24 mouse cellular contexts compared by ENCODE assay signal in the genomic region with DNA sequence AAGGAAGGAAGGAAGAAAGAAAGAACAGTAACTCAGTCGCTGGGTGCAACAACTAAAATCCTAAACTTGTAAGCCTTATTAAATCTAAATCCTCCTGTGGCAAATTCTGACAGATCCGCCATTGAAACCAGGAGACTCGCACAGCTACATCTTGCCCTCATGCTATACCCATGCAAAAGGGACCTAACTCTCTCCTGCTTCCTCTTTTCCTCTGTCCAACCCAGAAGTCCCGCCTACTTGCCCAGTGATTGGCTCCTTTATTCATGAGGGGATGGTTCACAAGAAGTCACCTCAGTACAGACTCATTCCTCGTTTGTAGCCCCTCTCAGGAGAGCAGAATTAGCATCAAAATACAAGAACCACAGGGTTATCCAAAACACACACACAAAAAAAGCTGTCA. TPM values are rescaled to one million over a fixed set of nuclear protein-coding genes. Genes with fewer than 3 reads are reported as not detected.
A peak's percentile ranks its signal among the peaks of the same experiment; 100 is the strongest.
DNase-seq lines count a peak whose midpoint lies in the region; TF ChIP-seq lines count a peak whose summit lies in the region.
"Had no signal": no experiment of that assay in that cellular context is flagged by ENCODE, and none has a peak within 500 bp of the region (broad histone marks: within the 10 kb centered on the region; RNA-seq: fewer than 3 reads in every experiment).

No protein-coding gene starts in this region.

- H3K4me3 ChIP-seq in E14TG2a.4 (replicated peaks; ENCODE audit: low read length) (peak overlapping the region; percentile 58), ES-E14 (ENCODE audit: insufficient read depth in 1 of 2, low read depth in 1 of 2, low read length in 2 of 2, poor library complexity in 1 of 2, severe bottlenecking in 1 of 2) (peak overlapping the region in 1 of 2 experiments; percentile 11; a peak in 2 of 4 replicates)
- no peak overlapping the region for H3K4me3 ChIP-seq in layer of hippocampus, adult 2 months
- H3K4me3 ChIP-seq: forebrain, embryonic 10.5 days; forebrain, embryonic 13.5 days; heart, adult 2 months; heart, embryonic 10.5 days; heart, embryonic 13.5 days had no signal

- H3K9me3 ChIP-seq in E14TG2a.4 (ENCODE audit: low read length) (no peaks in the 10 kb centered on the region), ES-E14 (ENCODE audit: control insufficient read depth, insufficient read depth, low read depth, low read length) (no peaks in the 10 kb centered on the region)
- H3K9me3 ChIP-seq: forebrain, embryonic 10.5 days; forebrain, embryonic 13.5 days; heart, embryonic 10.5 days; heart, embryonic 13.5 days had no signal

- H3K36me3 ChIP-seq in E14TG2a.4 (ENCODE audit: insufficient read depth, low read length): no peaks in the 10 kb centered on the region
- H3K36me3 ChIP-seq in ES-E14 (ENCODE audit: control insufficient read depth, insufficient read depth, low read length, poor library complexity, severe bottlenecking): no peaks in the 10 kb centered on the region
- H3K36me3 ChIP-seq: forebrain, embryonic 10.5 days; heart, embryonic 10.5 days; heart, embryonic 13.5 days had no signal

- DNase-seq in ES-E14 (ENCODE audit: low read depth, low spot score) (peak; percentile 37), R1 (ENCODE audit: low read depth, low spot score) (peak; percentile 80)
- DNase-seq in layer of hippocampus, adult 11-12 months (ENCODE audit: low spot score): no peak
- DNase-seq in layer of hippocampus, adult 2 months (ENCODE audit: low spot score in 2 of 2): no peak
- no peak for DNase-seq in left cerebral cortex, adult 8-10 months (ENCODE audit: low spot score in 2 of 2)
- DNase-seq: adrenal gland, postnatal 25 days; cerebellum, adult 11-12 months; cerebellum, adult 8-10 months; cerebellum, postnatal 10 days; cerebellum, postnatal 36 days; embryo, embryonic 11 days; gastrocnemius, postnatal 10 days; gastrocnemius, postnatal 36 days; heart, adult 2 months; heart, postnatal 14 days; heart, postnatal 4 days; kidney, adult 18-20 months had no signal

- no peak overlapping the region for H3K27ac ChIP-seq in ES-E14 (ENCODE audit: insufficient read depth, low read depth, low read length, poor library complexity, severe bottlenecking)
- no peak overlapping the region for H3K27ac ChIP-seq in layer of hippocampus, adult 2 months
- H3K27ac ChIP-seq: forebrain, embryonic 10.5 days; forebrain, embryonic 13.5 days; heart, adult 2 months; heart, embryonic 10.5 days; heart, embryonic 13.5 days; hindbrain, embryonic 14.5 days; hindbrain, postnatal 0 days had no signal

- no peak overlapping the region for H3K9ac ChIP-seq in ES-E14 (ENCODE audit: insufficient read depth, low read depth, low read length, poor library complexity, severe bottlenecking)
- H3K9ac ChIP-seq: forebrain, embryonic 13.5 days; heart, embryonic 13.5 days; hindbrain, embryonic 14.5 days had no signal

- H3K4me1 ChIP-seq in E14TG2a.4 (replicated peaks; ENCODE audit: low read depth, low read length) (peaks cover 12% of the 10 kb centered on the region), ES-E14 (ENCODE audit: control insufficient read depth in 2 of 2, insufficient read depth in 2 of 2, low read length in 2 of 2, poor library complexity in 1 of 2) (no peaks in the 10 kb centered on the region)
- H3K4me1 ChIP-seq: forebrain, embryonic 10.5 days; forebrain, embryonic 13.5 days; heart, embryonic 10.5 days; heart, embryonic 13.5 days had no signal

- in situ Hi-C loops in ES-E14 (cut with MboI; ENCODE audit: low sequenced_read_pairs in 2 of 2, unreplicated experiment in 2 of 2): no loop called here

- no peaks in the 10 kb centered on the region for H3K27me3 ChIP-seq in E14TG2a.4 (ENCODE audit: insufficient read depth, low read length)
- H3K27me3 ChIP-seq: forebrain, embryonic 13.5 days; heart, embryonic 13.5 days had no signal

- no peak for TF ChIP-seq CTCF in E14TG2a.4 (conservative IDR thresholded peaks at IDR 0.05; ENCODE audit: low read length)
- TF ChIP-seq CTCF in layer of hippocampus, adult 2 months (conservative IDR thresholded peaks at IDR 0.05): no peak

TF ChIP-seq in ES-E14, 5 proteins besides CTCF, POLR2A, EP300 and RAD21:
- no peak for TF ChIP-seq MAFK (IDR thresholded peaks at IDR 0.05; ENCODE audit: insufficient read depth, low read depth, low read length)
- no peak for TF ChIP-seq ZC3H11A (IDR thresholded peaks at IDR 0.05; ENCODE audit: borderline replicate concordance, low read depth, low read length)
- no peak for TF ChIP-seq HCFC1 (IDR thresholded peaks at IDR 0.05; ENCODE audit: borderline replicate concordance, insufficient read depth, low read length)
- no peak for TF ChIP-seq CHD2 (IDR thresholded peaks at IDR 0.05; ENCODE audit: low read depth, low read length)
- no peak for TF ChIP-seq ZNF384 (IDR thresholded peaks at IDR 0.05; ENCODE audit: low read depth, low read length)

RNA-seq across cellular contexts. Expression of gene Tbc1d15, which starts 20.4 kb away (rescaled TPM):
- 21.1 and 23.8 TPM in 2 replicates for total RNA-seq in ES-E14 (2012; rRNA removed)
- 10 to 100 TPM; 59.2 to 67.2 TPM for total RNA-seq in layer of hippocampus, adult 2 months (2021)
- 10 to 100 TPM; 47.2 to 71.6 (median 62.2) TPM for total RNA-seq in left cerebral cortex, adult 8-10 months (2022)

RNA-seq across cellular contexts. Expression of gene Rab21, which starts 43.7 kb away (rescaled TPM):
- total RNA-seq in ES-E14 (2012; rRNA removed): 15.8 and 17.1 TPM in 2 replicates
- 10 to 100 TPM; 55.2 to 57.2 TPM for total RNA-seq in layer of hippocampus, adult 2 months (2021)
- 10 to 100 TPM; 51.5 to 59.0 (median 55.1) TPM for total RNA-seq in left cerebral cortex, adult 8-10 months (2022)

Comparison
In these comparisons a context has a peak if more than half of its experiments do, and no peak if none do; other contexts are left out.
1. DNase-seq: peak in ES-E14 (single experiment) and R1 (single experiment); none in layer of hippocampus, adult 11-12 months (single experiment), layer of hippocampus, adult 2 months (0 of 2) and left cerebral cortex, adult 8-10 months (0 of 2).